Mouse (Mus musculus) cerebellum, adult 8-10 months (tissue): ENCODE data around the gene Rnf8.

Experiments used
- DNase-seq: peaks from one replicate; pipeline ENCODE4 v3.0.0; 2022

Gene Rnf8

GRCm38 (mm10) chr17:29627285-29627684, 12.7 kb downstream of the Rnf8 start:
- no peak for DNase-seq

DNA sequence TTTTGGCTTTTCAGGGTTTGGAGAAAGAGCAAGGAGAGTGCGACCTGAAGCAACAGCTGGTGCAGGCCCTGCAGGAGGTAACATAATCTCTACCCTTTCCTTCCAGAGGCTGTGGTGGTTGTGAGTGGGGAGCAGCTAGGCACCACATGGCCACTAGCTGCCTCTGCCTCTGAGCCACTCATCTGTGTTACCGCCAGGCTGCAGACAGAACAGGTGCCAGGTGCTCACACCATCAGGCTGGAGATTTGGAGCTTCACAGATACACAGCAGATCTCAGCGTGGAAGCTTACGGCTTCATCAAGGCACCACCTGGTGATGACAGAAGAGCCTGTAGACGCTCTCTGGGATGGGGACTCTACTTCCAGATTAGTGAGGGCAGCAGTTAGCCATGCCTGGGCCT, 14.4 kb downstream of the Rnf8 start:
- DNase-seq = peak; percentile 43

- DNase-seq = no peak
Measured at GRCm38 (mm10) chr17:29629620-29630019, 15.0 kb downstream of the Rnf8 start.

DNA sequence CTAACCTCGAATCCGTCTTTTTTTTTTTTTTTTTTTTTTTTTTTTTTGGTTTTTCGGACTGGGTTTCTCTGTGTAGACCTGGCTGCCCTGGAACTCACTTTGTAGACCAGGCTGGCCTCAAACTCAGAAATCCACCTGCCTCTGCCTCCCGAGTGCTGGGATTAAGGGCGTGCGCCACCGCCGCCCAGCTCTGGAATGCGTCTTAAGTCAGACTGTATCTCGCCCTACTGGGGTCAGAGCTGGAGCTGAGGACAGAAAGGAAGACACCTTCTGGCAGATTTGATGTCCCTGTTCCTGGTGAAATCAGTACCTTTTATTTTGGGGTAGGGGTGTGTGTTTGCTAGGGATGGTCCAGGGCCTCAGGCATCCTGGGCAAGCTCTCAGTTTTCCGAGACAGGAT, 17.7 kb downstream of the Rnf8 start:
- no peak for DNase-seq

- DNase-seq = no peak
Measured at GRCm38 (mm10) chr17:29635492-29635891, 20.9 kb downstream of the Rnf8 start.

DNA sequence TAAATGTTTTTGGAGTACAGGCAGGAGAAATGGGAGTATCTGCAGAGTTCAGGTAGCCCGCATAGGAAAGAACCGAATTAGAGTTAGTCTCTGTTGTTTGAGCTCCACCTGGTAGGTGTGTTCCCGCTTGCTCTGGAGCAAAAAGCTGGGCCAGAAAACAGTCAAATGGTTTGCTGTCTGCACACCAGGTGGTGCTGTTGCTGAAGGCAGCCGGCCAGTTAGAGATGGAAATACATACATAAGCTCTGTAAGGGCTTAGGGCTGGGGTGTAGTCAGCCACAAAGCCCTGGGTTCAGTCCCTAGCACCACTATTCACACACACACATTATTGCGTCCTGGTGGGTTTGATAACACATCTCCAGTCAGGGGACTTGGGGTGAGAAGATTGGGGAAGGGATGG, 21.5 kb downstream of the Rnf8 start:
- DNase-seq = peak; percentile 61

DNA sequence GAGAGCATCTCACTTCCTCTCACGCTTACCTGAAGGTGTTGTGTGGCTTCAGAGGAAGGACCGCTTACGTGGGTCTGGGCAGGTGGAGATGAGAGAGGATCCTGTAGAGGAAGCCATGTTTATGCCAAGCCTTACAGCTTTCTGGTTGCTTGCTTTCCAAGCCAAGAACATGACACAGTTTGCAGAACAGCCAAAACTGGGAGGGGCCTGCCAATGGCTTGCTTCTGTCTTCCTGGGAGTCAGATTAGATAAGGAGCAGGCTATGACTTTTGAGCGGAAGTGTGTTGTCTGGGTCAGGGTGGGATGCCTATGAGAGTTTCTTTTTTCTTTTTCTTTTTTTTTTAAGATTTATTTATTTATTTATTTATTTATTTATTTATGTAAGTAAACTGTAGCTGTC, 22.8 kb downstream of the Rnf8 start:
- DNase-seq = no peak

- no peak for DNase-seq
Measured at GRCm38 (mm10) chr17:29637895-29638294, 23.3 kb downstream of the Rnf8 start.

GRCm38 (mm10) chr17:29640971-29641370, 26.4 kb downstream of the Rnf8 start:
- no peak for DNase-seq

DNA sequence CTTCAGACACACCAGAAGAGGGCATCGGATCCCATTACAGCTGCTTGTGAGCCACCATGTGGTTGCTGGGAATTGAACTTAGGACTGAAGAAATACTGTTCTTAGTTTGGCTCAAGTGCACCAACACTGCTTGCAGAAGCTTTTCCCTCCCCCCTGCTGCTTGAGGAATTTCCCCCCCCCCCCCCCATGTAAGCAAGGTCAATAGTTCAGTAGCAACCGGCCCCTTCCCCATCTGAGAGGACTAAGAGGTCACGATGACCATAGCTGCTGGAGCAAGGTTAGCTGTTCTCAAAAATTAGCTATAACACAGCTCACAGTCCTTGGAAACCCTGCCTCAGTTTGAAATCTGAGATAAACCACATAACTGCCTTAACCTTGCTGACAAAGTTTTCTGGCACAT, 27.6 kb downstream of the Rnf8 start:
- no peak for DNase-seq

DNA sequence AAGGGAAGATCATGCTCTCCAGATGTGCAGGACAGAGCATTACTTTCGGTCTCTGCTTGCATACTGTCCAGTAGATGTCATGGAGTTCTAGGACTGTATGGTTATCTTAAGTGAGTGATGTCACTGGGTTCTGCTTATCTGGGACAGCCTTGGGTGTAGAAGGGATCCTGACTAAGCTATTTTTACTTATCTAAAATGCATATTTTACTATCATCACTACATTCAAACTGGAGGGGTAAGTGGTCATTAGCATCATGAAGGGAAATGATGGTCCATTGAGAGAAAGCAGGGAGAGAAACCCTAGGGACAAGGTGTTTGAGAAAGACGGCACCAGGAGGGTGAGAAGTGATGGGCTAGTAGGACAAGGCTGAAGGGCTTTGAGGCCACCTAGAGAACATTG, 43.7 kb downstream of the Rnf8 start:
- DNase-seq = no peak

- peak; percentile 97 for DNase-seq
Measured at GRCm38 (mm10) chr17:29660076-29660761, 45.6 kb downstream of the Rnf8 start, which contains the start of gene Cmtr1. Cmtr1 (plus strand) TSS chr17:29660595.

DNA sequence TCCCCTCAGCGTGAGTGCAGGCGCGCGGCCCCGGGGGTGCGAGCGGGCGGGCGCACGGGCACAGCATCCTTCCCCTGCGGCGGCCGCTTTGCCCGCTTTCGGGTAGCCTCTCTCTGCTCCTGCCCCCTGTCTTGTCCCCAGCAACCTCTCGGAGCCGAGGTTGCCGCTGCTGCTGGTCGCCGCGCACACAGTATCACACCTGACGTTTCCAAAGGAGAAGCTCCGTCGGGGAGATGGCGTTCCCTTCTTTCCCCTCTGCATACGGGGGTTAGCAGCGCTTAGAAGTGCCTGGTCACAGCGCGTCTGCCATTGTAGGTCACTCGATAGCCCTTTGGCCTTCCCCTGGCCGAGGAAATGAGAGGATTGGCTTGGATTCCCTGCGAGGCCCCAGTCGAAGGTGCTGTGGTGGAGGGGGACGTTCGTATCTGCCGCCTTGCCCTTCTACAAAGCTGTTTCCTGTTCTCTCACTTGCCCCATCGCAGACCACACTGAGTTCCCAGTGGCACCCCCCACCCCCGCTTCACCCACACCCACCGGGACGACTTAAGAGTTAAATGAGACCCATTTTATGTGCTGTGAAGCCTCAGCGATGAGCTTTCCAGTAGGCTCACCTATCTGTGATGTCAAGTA, 46.3 kb downstream of the Rnf8 start:
- no peak for DNase-seq

DNA sequence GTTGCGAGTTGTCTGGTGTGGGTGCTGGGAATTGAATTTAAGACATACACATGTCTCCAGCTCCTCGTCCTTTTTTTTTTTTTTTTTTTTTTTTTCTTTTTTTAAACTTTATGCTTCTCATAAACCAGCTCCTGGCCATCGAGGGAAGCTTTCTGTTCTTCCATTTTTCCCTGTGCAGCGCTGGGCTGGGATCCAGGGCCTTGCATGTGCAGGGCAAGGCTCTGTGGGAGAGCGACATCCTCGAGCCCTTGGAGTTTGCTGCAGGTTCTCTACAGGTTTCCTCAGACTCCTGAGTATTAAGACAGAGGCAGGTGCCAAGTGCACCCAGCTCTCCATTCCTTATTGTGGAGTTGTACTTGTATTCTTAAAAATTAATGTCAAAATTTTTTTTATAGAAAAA, 47.6 kb downstream of the Rnf8 start:
- DNase-seq = no peak

DNA sequence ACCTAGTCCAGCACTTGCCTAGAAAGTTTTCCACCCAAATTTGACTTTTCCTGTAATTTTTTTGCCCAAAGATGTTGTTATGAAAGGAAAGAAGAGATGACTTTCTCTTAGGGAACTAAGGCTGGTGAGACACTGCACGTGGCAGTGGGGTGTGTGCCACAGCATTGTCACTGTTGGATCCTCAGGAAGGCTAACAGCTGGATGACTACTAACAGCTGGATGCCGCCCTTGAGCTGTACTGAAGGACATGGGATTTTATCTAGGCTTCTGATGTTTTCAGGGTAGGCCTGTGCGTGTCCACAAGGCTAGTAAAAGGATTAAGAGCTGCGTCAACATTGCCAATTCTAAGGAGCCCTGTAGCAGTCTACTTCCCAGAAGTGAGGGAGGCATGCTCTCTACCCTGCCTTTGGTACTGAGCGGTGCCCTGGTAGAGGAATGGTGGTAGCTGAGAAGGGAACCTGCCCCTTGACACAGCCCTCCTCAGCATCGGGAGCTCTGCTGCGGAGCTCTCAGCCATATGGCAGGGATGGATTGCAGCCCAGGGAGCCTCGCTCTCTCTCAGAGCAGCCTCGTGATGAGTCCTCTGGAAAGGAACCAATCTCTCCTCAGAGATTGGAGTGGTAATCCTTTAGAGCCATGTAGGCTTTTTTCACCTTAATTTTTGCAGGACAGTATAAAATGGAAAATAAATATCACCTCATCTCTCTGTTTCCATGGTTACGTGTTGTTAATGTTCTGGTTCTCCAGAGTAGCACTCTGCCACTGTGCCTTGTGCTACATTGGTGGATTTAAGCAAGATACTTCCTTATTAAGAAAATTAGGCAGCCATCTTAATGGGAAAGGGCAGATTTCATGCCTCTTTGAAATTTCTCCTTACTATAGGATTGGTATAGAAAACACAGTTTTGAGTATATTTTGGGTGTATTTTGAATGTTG, 53.7 kb downstream of the Rnf8 start:
- peak; percentile 83 for DNase-seq

GRCm38 (mm10) chr17:29669030-29669429, 54.4 kb downstream of the Rnf8 start:
- DNase-seq = no peak

- DNase-seq = no peak
Measured at GRCm38 (mm10) chr17:29669936-29670335, 55.3 kb downstream of the Rnf8 start.

DNA sequence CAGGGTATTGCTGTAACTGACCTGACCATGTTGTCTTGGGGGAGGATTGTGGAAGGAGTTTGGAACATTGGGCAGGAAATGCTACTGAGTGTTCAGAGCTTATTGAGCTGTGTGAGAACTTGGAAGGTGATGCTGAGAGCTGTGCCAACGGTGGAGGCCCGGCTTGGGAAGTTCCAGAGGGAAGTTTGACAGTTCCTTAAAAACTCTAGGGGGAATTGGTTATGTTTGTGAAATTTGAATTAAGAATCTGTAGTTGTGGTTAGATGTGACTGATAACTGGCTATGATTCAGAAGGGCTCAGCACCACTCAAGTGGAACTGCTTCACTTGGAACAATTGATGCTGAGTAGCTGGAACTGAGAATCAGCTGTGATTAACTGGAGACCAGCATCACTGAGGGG, 56.4 kb downstream of the Rnf8 start:
- no peak for DNase-seq

- DNase-seq = no peak
Measured at GRCm38 (mm10) chr17:29673325-29673724, 58.7 kb downstream of the Rnf8 start.

- DNase-seq = no peak
Measured at GRCm38 (mm10) chr17:29678526-29678925, 63.9 kb downstream of the Rnf8 start.

- no peak for DNase-seq
Measured at GRCm38 (mm10) chr17:29679038-29679767, 64.6 kb downstream of the Rnf8 start.

- DNase-seq = peak; percentile 97
Measured at GRCm38 (mm10) chr17:29680174-29680573, 65.6 kb downstream of the Rnf8 start.

DNA sequence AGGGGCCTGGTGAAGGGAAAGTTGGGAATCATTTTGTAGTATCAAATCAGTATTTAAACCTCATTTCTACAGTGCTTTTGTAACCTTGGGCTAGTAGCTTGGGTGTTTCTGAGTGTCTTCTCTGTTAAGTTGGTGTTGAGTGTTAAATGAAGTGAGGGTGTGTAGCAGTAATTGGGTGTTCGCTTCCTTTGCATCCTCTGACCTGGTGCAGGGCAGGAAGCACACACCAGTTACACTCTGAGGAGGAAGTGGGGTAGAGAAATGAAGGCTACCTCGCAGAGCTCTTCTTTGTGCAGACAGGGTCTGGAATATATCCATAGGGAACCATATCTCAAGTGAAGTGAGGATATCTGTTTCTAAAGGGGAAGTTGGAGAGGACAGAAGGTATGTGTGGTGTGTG, 66.3 kb downstream of the Rnf8 start:
- no peak for DNase-seq
